Mouse (Mus musculus) bone marrow, adult 2 months (tissue): ENCODE data around the gene Ctsl.

Experiments used
- CTCF ChIP-seq: fragments of 200-500 bp; IDR thresholded peaks from 2 replicates; pipeline ENCODE4 v1.5.1; 2011; ENCODE audit warnings: low read length, control low read depth; ENCODE audit not compliant: control insufficient read depth, insufficient read depth
- POLR2A ChIP-seq: fragments of 200-500 bp; IDR thresholded peaks from 2 replicates; pipeline ENCODE4 v1.6.1; 2011; ENCODE audit warnings: low read depth, mild to moderate bottlenecking, control low read depth, low read length, borderline replicate concordance; ENCODE audit not compliant: control insufficient read depth

DNA sequence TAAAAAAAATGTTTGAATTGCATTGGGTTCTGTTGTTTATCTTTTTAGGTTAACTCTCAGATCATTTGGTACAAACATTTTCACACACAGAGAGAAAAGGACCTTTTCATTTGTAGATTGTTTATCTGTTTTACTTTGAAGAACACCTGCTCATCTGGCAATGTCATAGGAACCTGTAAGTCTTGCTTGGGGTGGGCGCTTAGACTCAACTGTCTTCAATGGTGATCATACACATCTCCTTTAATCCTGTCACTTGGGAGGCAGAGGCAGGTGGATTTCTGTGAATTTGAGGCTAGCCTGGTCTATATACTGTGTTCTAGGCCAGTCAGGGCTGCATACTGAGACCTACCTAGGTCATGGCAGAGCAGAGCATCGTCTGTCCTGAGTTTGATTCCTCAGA lies 45.0 kb upstream of the Ctsl start:
- TF ChIP-seq POLR2A: no peak
- TF ChIP-seq CTCF: no peak
